Mouse (Mus musculus): Measurements from ENCODE around the gene Rpl13.

DNA sequence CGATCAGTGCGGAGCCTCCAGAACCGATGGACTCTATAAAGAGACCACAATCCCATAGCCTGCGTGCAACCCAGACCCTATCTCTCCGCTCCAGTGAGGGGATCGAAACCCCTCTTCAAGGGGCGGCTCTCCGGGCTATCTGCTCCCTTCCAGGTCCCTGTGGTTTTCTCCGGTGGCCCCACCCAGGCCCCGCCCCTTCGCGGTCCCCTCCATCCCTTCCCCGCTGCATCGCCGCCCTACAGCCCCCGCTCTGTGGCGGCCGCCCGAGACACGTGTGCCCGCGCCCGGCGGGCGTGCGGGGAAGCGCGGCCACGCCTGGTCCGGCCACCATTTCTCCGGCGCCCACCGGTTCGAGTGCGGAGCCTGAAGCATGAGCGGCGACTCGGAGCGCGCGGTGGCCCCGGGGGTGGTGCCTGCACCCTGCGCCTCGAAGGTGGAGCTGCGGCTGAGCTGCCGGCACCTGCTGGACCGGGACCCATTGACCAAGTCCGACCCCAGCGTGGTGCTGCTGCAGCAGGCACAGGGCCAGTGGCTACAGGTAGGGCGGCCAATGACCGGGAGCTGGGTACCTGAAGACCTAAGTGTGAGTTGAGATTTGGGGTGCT, 15.1 kb downstream of the Rpl13 start, which contains the start of gene Cpne7:
- TF ChIP-seq CTCF (IDR thresholded peaks at IDR 0.05; ENCODE audit: extremely low read depth, insufficient read length, insufficient replicate concordance, low read depth, low read length) (no peak), POLR2A (IDR thresholded peaks at IDR 0.05; ENCODE audit: low read depth, low read length) (no peak)

All from small intestine, adult 2 months (tissue).